Mouse (Mus musculus) Patski (cell line): ENCODE measurements around the gene Acox3. TPM values are rescaled to one million over a fixed set of nuclear protein-coding genes. Genes with fewer than 3 reads are reported as not detected.

Experiments used
- ATAC-seq: fragments of 100-300 bp; one replicate; pipeline ENCODE4 v1.8.0; 2021
- CTCF ChIA-PET: fragments of 350-600 bp; sonication (Branson Sonifier 250); formaldehyde crosslinking; loops from one replicate; lab custom pipeline; 2022; ENCODE audit warnings: inconsistent platforms; lab: Charles Lee
- POLR2A ChIA-PET: fragments of 350-600 bp; sonication (Branson Sonifier 250); formaldehyde crosslinking; loops from one replicate; lab custom pipeline; 2022; ENCODE audit warnings: antibody characterized with exemption, inconsistent platforms; lab: Charles Lee
- DNase-seq: peaks from one replicate; pipeline ENCODE4 v3.0.0-alpha.2; 2011; ENCODE audit warnings: low read depth, low spot score
- H3K27me3 ChIP-seq: fragments of 371-371 bp; one replicate; pipeline ENCODE4 v1.5.1; 2021
- CTCF ChIP-seq: fragments of 100-300 bp; IDR thresholded peaks from one replicate; pipeline ENCODE4 v1.5.1; 2021
- in situ Hi-C: fragments of 300-500 bp; cut with MboI; formaldehyde crosslinking; loops from 3 replicates; pipeline ENCODE4 v1.11.1; 2018; ENCODE audit warnings: low pct_unique_long_range_greater_than_20kb, mixed read lengths
- polyA plus RNA-seq: library from polyadenylated mRNA; unstranded; gene quantifications from one replicate; pipeline ENCODE4 v1.2.3, GENCODE M21; 2021

The Acox3 gene
- polyA plus RNA-seq, 1 experiment from 2014 or later: 44.7 TPM

GRCm38 (mm10) chr5:35655753-35656485 lies 73.1 kb downstream of the Acox3 start:
- ATAC-seq: no peak
- CTCF ChIA-PET: interaction anchor here (1.3 to 1.5 kb wide), 2 partner anchors 8 to 19 kb away, joined by 3 to 5 read pairs; no protein-coding TSS in a partner anchor
- no peak for TF ChIP-seq CTCF
- no peak for DNase-seq
- in situ Hi-C loops: no loop called here
- no peaks in the 10 kb centered on the region for H3K27me3 ChIP-seq
- POLR2A ChIA-PET: interaction anchor here (1.0 to 1.5 kb wide), 2 partner anchors 8 to 73 kb away, joined by 3 read pairs; no protein-coding TSS in a partner anchor

DNA sequence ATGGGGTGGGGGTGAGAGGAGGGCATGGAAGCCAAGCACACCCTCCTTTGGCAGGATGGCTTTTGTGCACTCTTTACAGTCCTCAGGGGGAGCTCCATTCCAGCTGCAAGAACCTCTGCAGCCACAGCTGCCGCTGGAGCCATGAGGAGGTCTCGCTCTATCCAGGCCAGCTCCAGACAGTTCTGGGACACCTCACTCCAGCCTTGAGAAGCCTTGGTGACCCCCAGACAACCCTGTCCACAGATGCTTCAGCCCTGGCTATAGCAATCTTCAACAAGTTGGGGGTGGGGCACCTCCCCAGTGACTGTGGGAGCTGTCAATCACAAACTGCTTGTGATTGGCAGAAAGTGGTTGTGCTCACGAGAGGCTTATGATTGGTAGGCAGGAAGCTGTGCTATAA lies 76.7 kb downstream of the Acox3 start:
- DNase-seq: no peak
- no peak for TF ChIP-seq CTCF
- ATAC-seq: no peak
- CTCF ChIA-PET: interaction anchor here (1.1 kb wide), 1 partner anchor 11 kb away, joined by 3 read pairs; no protein-coding TSS in a partner anchor
- in situ Hi-C loops: no loop called here
- POLR2A ChIA-PET: no interaction called here
- no peaks in the 10 kb centered on the region for H3K27me3 ChIP-seq

- DNase-seq (no peak), ATAC-seq (no peak)
- no peak for TF ChIP-seq CTCF
- CTCF ChIA-PET: no interaction called here
- POLR2A ChIA-PET: no interaction called here
- H3K27me3 ChIP-seq: no peaks in the 10 kb centered on the region
- in situ Hi-C loops: no loop called here
Observed at GRCm38 (mm10) chr5:35661210-35661609, 78.4 kb downstream of the Acox3 start.

DNA sequence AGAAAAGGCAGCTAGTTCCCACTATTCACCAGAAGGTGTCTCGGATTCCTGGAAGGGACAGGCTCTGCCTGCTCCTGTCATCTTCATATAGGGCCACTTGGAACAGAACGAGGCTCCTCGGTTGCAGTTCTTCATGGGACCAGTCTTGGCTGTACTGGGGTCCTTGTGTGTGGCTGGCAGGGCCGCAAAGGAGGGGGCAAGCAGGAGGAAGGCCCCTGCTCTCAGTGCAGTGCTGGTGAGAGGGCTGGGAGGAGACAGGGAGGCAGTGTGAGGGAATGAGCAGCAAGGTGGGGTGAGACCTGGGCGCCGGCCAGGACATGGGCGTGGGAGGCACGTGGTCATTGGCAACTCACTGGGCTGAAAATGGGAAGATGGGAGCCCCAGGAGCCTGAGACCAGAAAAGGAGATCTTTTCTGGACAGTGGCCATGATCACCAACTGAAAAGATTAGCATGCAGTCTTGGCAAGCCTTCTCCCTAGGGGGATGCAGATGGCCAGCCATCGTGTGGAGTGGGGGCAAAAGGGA lies 79.2 kb downstream of the Acox3 start:
- TF ChIP-seq CTCF: no peak
- no peaks in the 10 kb centered on the region for H3K27me3 ChIP-seq
- POLR2A ChIA-PET: no interaction called here
- ATAC-seq (peak; percentile 8), DNase-seq (no peak)
- in situ Hi-C loops: no loop called here
- CTCF ChIA-PET: no interaction called here

Other genes with a start within 250 kb of the Acox3 start
- not detected for gene Hmx1, start 193.9 kb upstream of the Acox3 start, polyA plus RNA-seq
- 0.12 TPM for gene Cpz, start 57.3 kb upstream of the Acox3 start, polyA plus RNA-seq
- gene Trmt44, start 8.0 kb upstream of the Acox3 start, polyA plus RNA-seq: 6.1 TPM
- 0.36 TPM for gene Htra3, start 96.7 kb downstream of the Acox3 start, polyA plus RNA-seq
- gene Sh3tc1, start 156.9 kb downstream of the Acox3 start, polyA plus RNA-seq: 25.1 TPM
- 0.98 TPM for gene Ablim2, start 174.8 kb downstream of the Acox3 start, polyA plus RNA-seq